Mouse (Mus musculus): ENCODE results near the gene Aars.

GRCm38 (mm10) chr8:111066308-111066707 is 33.4 kb downstream of the Aars start:
- TF ChIP-seq CTCF (IDR thresholded peaks at IDR 0.05; ENCODE audit: insufficient read depth, low read length) (no peak), POLR2A (IDR thresholded peaks at IDR 0.05; ENCODE audit: borderline replicate concordance, extremely low read depth, low read depth, low read length) (no peak)

All from lung, adult 2 months (tissue).